ENCODE assay signal across 8 mouse cellular contexts in genomic region chr10:53341288-53341965, GRCm38 (mm10). TPM values are rescaled to one million over a fixed set of nuclear protein-coding genes. Genes with fewer than 3 reads are reported as not detected.
A peak's percentile ranks its signal among the peaks of the same experiment; 100 is the strongest.
DNase-seq lines count a peak whose midpoint lies in the region; TF ChIP-seq lines count a peak whose summit lies in the region.

No protein-coding gene starts in this region.

- no peak overlapping the region for H3K27ac ChIP-seq in cerebellum, adult 2 months (ENCODE audit: insufficient read depth, low read length)

- 84% methylated on average over 7 of the region's 7 CpGs for WGBS in cerebellum, adult 2 months

- intact Hi-C loops in left cerebral cortex, postnatal 14 days (cut with DNase I) = loop anchor here (5.0 to 10.0 kb wide), 4 partner anchors 224 to 927 kb away; partner anchors contain the start of genes Asf1a and Nus1

- DNase-seq in cerebellum, adult 2 months = no peak
- no peak for DNase-seq in cerebellum, adult 9-11 months
- DNase-seq in left cerebral cortex, postnatal 14 days (ENCODE audit: low spot score in 2 of 2) = peak; percentile 44 to 60
- DNase-seq in left cerebral cortex, adult 18-20 months (ENCODE audit: low spot score in 2 of 2) = no peak
- DNase-seq in brain, embryonic 14.5 days (ENCODE audit: low read depth) = peak; percentile 64
- peak; percentile 35 for DNase-seq in induced T-regulatory cell, adult 2 months (ENCODE audit: low read depth)
- no peak for DNase-seq in urinary bladder, postnatal 25 days (ENCODE audit: low spot score)
- DNase-seq in testis, postnatal 10 days (ENCODE audit: low spot score) = no peak

- H3K27me3 ChIP-seq in cerebellum, adult 2 months (ENCODE audit: control insufficient read depth, insufficient read depth, low read length) = no peaks in the 10 kb centered on the region

- TF ChIP-seq CTCF in cerebellum, adult 2 months (IDR thresholded peaks at IDR 0.05; ENCODE audit: borderline replicate concordance, insufficient read depth, low read depth, low read length) = peak; percentile 61; the same call in 1 of the 2 replicates
- TF ChIP-seq CTCF in brain, embryonic 14.5 days (IDR thresholded peaks at IDR 0.05; ENCODE audit: borderline replicate concordance, extremely low read depth, insufficient read depth, insufficient read length) = peak; percentile 69; the same call in 1 of the 2 replicates

- no peak for TF ChIP-seq POLR2A in cerebellum, adult 2 months (IDR thresholded peaks at IDR 0.05; ENCODE audit: borderline replicate concordance, insufficient read depth, low read length)
- TF ChIP-seq POLR2A in brain, embryonic 14.5 days (IDR thresholded peaks at IDR 0.05; ENCODE audit: borderline replicate concordance, extremely low read depth, insufficient read depth, insufficient read length, poor library complexity, severe bottlenecking) = no peak

- no peak overlapping the region for H3K4me3 ChIP-seq in cerebellum, adult 2 months (replicated peaks; ENCODE audit: insufficient read depth, low read depth, low read length)

- peaks cover 3% of the 10 kb centered on the region for H3K4me1 ChIP-seq in cerebellum, adult 2 months (ENCODE audit: control insufficient read depth, insufficient read depth, low read length)

RNA-seq across cellular contexts. Expression of gene Pln, which starts 4.0 kb away (rescaled TPM):
- polyA plus RNA-seq in cerebellum, adult 2 months (2012; rRNA removed) = 1.9 and 2.8 TPM in 2 replicates
- 1 to 10 TPM; 1.8 to 2.8 TPM for total RNA-seq in left cerebral cortex, postnatal 14 days (2021)
- 1 to 10 TPM in 1 of 2 experiments, under 1 TPM in 1; 0.91 to 1.5 TPM for total RNA-seq in left cerebral cortex, adult 18-20 months (2021)
- 0.06 and 0.07 TPM in 2 replicates for polyA plus RNA-seq in brain, embryonic 14.5 days (2012; rRNA removed)

RNA-seq across cellular contexts. Expression of gene Cep85l, which starts 38.3 kb away (rescaled TPM):
- 8.9 and 9.5 TPM in 2 replicates for polyA plus RNA-seq in cerebellum, adult 2 months (2012; rRNA removed)
- 10 to 100 TPM; 16.0 to 17.0 TPM for total RNA-seq in left cerebral cortex, postnatal 14 days (2021)
- 10 to 100 TPM; 20.1 to 22.1 TPM for total RNA-seq in left cerebral cortex, adult 18-20 months (2021)
- polyA plus RNA-seq in brain, embryonic 14.5 days (2012; rRNA removed) = 7.5 and 7.9 TPM in 2 replicates

Comparison
In these comparisons a context has a peak if more than half of its experiments do, and no peak if none do; other contexts are left out.
1. DNase-seq: peak in left cerebral cortex, postnatal 14 days (2 of 2), brain, embryonic 14.5 days (single experiment) and induced T-regulatory cell, adult 2 months (single experiment); none in cerebellum, adult 2 months (0 of 2), cerebellum, adult 9-11 months (single experiment), left cerebral cortex, adult 18-20 months (0 of 2), urinary bladder, postnatal 25 days (single experiment) and testis, postnatal 10 days (single experiment).